Mouse (Mus musculus): ENCODE measurements around the gene Mcur1. TPM values are rescaled to one million over a fixed set of nuclear protein-coding genes. Genes with fewer than 3 reads are reported as not detected.

Mcur1 gene
- polyA plus RNA-seq, 2 experiments = 4.0 to 6.0 TPM

- no peak for DNase-seq (ENCODE audit: low read depth in 3 of 3, low spot score in 3 of 3)
- H3K9ac ChIP-seq (replicated peaks) = no peak overlapping the region
Observed at GRCm38 (mm10) chr13:43523906-43524480, 36.0 kb downstream of the Mcur1 start.

DNA sequence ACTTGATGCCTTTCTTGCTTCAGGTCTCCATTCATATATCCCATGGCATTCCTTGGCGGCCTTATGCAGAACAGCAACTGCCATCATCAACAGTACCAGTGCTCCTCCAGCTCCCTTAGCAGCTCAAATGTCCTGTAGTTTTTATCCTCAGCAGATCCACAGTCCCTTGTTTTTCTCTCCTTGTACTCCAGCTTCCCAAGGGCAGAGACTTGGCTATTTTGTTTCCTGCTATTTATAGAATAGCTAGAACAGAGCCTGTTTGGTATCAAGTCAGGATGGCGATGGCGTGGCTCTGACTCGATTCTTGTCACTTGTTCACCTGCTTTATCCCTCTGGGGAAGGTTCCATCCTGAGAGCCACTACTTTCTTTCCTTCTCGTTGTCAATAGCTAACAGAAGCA lies 38.1 kb downstream of the Mcur1 start:
- WGBS (ENCODE audit: insufficient replicate concordance) = 65% methylated on average over 5 of the region's 5 CpGs
- Histone ChIP-seq H3K4me2 (ENCODE audit: low read depth) (no peak overlapping the region), H3K4me3 (ENCODE audit: insufficient read depth in 1 of 2, low read depth in 2 of 2, low read length in 2 of 2) (no peak overlapping the region), H3K27ac (no peak overlapping the region), H3K9ac (replicated peaks) (no peak overlapping the region), H3K27me3 (ENCODE audit: control insufficient read depth, insufficient read depth, low read length) (no peaks in the 10 kb centered on the region), H3K4me1 (replicated peaks; ENCODE audit: control insufficient read depth in 2 of 2, insufficient read depth in 2 of 2, low read length in 1 of 2) (peaks cover 0 to 15% of the 10 kb centered on the region in 2 experiments; a peak in 2 of 4 replicates), H3K36me3 (replicated peaks; ENCODE audit: control insufficient read depth, insufficient read depth, low read depth) (no peaks in the 10 kb centered on the region), H3K9me3 (ENCODE audit: control insufficient read depth, low read length) (no peaks in the 10 kb centered on the region; the same call in 1 of the 2 replicates)
- ATAC-seq (ENCODE audit: insufficient read depth) (no peak), DNase-seq (ENCODE audit: low read depth in 3 of 3, low spot score in 3 of 3) (no peak)
- TF ChIP-seq EP300 (IDR thresholded peaks at IDR 0.05; ENCODE audit: low read depth) (no peak), CTCF (IDR thresholded peaks at IDR 0.05; ENCODE audit: low read depth) (no peak)

More at GRCm38 (mm10) chr13:43523906-43524480, 36.0 kb downstream of the Mcur1 start:
- no peaks in the 10 kb centered on the region for H3K27me3 ChIP-seq (ENCODE audit: control insufficient read depth, insufficient read depth, low read length)
- no peaks in the 10 kb centered on the region for H3K36me3 ChIP-seq (replicated peaks; ENCODE audit: control insufficient read depth, insufficient read depth, low read depth)
- no peak overlapping the region for H3K4me2 ChIP-seq (ENCODE audit: low read depth)
- H3K4me1 ChIP-seq (replicated peaks; ENCODE audit: control insufficient read depth in 2 of 2, insufficient read depth in 2 of 2, low read length in 1 of 2) = peaks cover 0 to 15% of the 10 kb centered on the region in 2 experiments; a peak in 2 of 4 replicates
- no peak overlapping the region for H3K27ac ChIP-seq
- H3K4me3 ChIP-seq (ENCODE audit: insufficient read depth in 1 of 2, low read depth in 2 of 2, low read length in 2 of 2) = no peak overlapping the region
- TF ChIP-seq EP300 (IDR thresholded peaks at IDR 0.05; ENCODE audit: low read depth) (no peak), CTCF (IDR thresholded peaks at IDR 0.05; ENCODE audit: low read depth) (no peak)
- WGBS (ENCODE audit: insufficient replicate concordance) = 50% methylated on average over 7 of the region's 7 CpGs
- H3K9me3 ChIP-seq (ENCODE audit: control insufficient read depth, low read length) = no peaks in the 10 kb centered on the region; the same call in 1 of the 2 replicates
- ATAC-seq (ENCODE audit: insufficient read depth) = no peak

DNA sequence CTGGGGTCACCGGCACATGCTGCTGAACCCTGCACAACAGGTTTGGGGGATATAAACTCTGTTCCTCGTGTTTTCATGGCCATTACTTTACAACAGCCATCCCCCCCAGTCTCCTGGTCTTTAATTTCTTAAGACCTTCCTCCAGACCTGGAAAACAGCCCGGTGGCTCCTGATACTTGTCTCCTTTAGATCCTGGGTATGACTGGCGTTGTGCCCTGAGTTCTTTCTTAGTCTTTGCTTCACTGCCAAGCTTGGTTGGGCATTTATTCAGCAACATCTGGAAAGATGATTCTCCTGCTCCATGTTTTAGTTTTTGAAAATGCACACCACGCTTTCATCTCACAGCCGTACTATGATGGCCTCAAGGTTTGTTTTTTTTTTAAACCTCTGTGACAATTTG lies 40.7 kb downstream of the Mcur1 start:
- no peaks in the 10 kb centered on the region; the same call in 1 of the 2 replicates for H3K9me3 ChIP-seq (ENCODE audit: control insufficient read depth, low read length)

DNA sequence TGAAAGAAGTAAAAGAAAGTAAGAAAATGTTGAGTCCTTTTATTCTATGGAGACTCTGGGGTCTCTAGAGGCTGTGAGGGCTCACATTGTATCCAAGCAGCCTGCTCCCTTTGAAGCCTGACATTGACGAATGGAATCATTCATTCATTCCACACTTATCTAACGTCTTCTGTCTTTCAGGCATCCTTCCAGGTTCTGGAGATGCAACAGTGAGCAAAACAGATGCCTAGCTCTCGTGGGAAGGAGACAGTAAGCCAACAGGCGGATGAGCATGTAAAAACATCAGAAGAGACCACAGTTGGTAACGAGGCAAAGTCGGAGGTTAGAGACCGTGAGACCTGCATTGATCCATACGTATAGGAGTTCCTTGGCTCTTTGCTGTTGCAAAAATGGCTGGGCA lies 42.6 kb downstream of the Mcur1 start:
- no peak overlapping the region for H3K4me2 ChIP-seq (ENCODE audit: low read depth)
- no peak for DNase-seq (ENCODE audit: low read depth in 3 of 3, low spot score in 3 of 3)
- WGBS (ENCODE audit: insufficient replicate concordance) = 59% methylated on average over 8 of the region's 8 CpGs
- no peak overlapping the region for H3K9ac ChIP-seq (replicated peaks)
- no peak overlapping the region for H3K27ac ChIP-seq
- H3K27me3 ChIP-seq (ENCODE audit: control insufficient read depth, insufficient read depth, low read length) = no peaks in the 10 kb centered on the region
- H3K36me3 ChIP-seq (replicated peaks; ENCODE audit: control insufficient read depth, insufficient read depth, low read depth) = no peaks in the 10 kb centered on the region
- H3K4me3 ChIP-seq (ENCODE audit: insufficient read depth in 1 of 2, low read depth in 2 of 2, low read length in 2 of 2) = no peak overlapping the region
- no peaks in the 10 kb centered on the region; the same call in 1 of the 2 replicates for H3K9me3 ChIP-seq (ENCODE audit: control insufficient read depth, low read length)
- ATAC-seq (ENCODE audit: insufficient read depth) = no peak
- no peaks in the 10 kb centered on the region for H3K4me1 ChIP-seq (replicated peaks; ENCODE audit: control insufficient read depth in 2 of 2, insufficient read depth in 2 of 2, low read length in 1 of 2)
- TF ChIP-seq CTCF (IDR thresholded peaks at IDR 0.05; ENCODE audit: low read depth) = no peak
- no peak for TF ChIP-seq EP300 (IDR thresholded peaks at IDR 0.05; ENCODE audit: low read depth)

More for the DNA sequence above, 40.7 kb downstream of the Mcur1 start:
- no peak overlapping the region for H3K4me2 ChIP-seq (ENCODE audit: low read depth)
- no peaks in the 10 kb centered on the region for H3K27me3 ChIP-seq (ENCODE audit: control insufficient read depth, insufficient read depth, low read length)
- ATAC-seq (ENCODE audit: insufficient read depth) = no peak
- no peak overlapping the region for H3K9ac ChIP-seq (replicated peaks)
- 69% methylated on average over 6 of the region's 6 CpGs for WGBS (ENCODE audit: insufficient replicate concordance)
- TF ChIP-seq CTCF (IDR thresholded peaks at IDR 0.05; ENCODE audit: low read depth) (no peak), EP300 (IDR thresholded peaks at IDR 0.05; ENCODE audit: low read depth) (no peak)
- H3K36me3 ChIP-seq (replicated peaks; ENCODE audit: control insufficient read depth, insufficient read depth, low read depth) = no peaks in the 10 kb centered on the region
- DNase-seq (ENCODE audit: low read depth in 3 of 3, low spot score in 3 of 3) = no peak
- H3K27ac ChIP-seq = no peak overlapping the region
- H3K4me1 ChIP-seq (replicated peaks; ENCODE audit: control insufficient read depth in 2 of 2, insufficient read depth in 2 of 2, low read length in 1 of 2) = peaks cover 0 to 5% of the 10 kb centered on the region in 2 experiments; a peak in 2 of 4 replicates
- H3K4me3 ChIP-seq (ENCODE audit: insufficient read depth in 1 of 2, low read depth in 2 of 2, low read length in 2 of 2) = no peak overlapping the region

DNA sequence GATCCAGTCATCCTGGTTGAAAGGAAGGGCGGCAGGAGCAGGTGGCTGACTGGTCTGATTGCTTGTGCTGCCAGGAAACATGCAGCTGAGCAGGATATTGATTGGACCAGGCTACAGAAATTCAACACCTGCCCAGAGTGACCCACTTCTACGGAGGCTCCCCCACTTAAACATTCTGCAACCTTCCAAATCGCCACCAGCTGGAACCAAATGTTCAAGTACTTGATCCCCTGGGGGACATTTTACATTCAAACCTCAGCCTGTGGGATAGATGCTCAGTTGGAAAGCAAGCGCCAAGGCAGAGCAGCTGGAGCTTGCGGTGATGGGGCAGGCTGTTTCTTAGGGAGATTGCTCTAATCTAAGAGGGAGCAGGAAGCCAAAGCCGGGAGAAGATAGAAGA lies 43.1 kb downstream of the Mcur1 start:
- no peak for DNase-seq (ENCODE audit: low read depth in 3 of 3, low spot score in 3 of 3)
- Histone ChIP-seq H3K9me3 (ENCODE audit: control insufficient read depth, low read length) (no peaks in the 10 kb centered on the region), H3K27me3 (ENCODE audit: control insufficient read depth, insufficient read depth, low read length) (no peaks in the 10 kb centered on the region), H3K36me3 (replicated peaks; ENCODE audit: control insufficient read depth, insufficient read depth, low read depth) (no peaks in the 10 kb centered on the region), H3K4me1 (replicated peaks; ENCODE audit: control insufficient read depth in 2 of 2, insufficient read depth in 2 of 2, low read length in 1 of 2) (no peaks in the 10 kb centered on the region), H3K4me2 (ENCODE audit: low read depth) (no peak overlapping the region), H3K4me3 (ENCODE audit: insufficient read depth in 1 of 2, low read depth in 2 of 2, low read length in 2 of 2) (no peak overlapping the region), H3K9ac (replicated peaks) (no peak overlapping the region), H3K27ac (no peak overlapping the region)
- WGBS (ENCODE audit: insufficient replicate concordance) = 61% methylated on average over 6 of the region's 6 CpGs
- no peak for ATAC-seq (ENCODE audit: insufficient read depth)
- no peak for TF ChIP-seq CTCF (IDR thresholded peaks at IDR 0.05; ENCODE audit: low read depth)
- TF ChIP-seq EP300 (IDR thresholded peaks at IDR 0.05; ENCODE audit: low read depth) = no peak

All from liver, embryonic 14.5 days (tissue).